Mouse (Mus musculus) right cerebral cortex, adult 18-20 months (tissue): Measurements from ENCODE around the gene Lysmd1.

Experiments used
- DNase-seq: peaks from one replicate; pipeline ENCODE4 v3.0.0; 2022; ENCODE audit warnings: mixed read lengths

The Lysmd1 gene

GRCm38 (mm10) chr3:95139586-95140288, 5.8 kb downstream of the Lysmd1 start:
- no peak for DNase-seq

- DNase-seq, result no peak
Measured at GRCm38 (mm10) chr3:95140289-95140595, 6.4 kb downstream of the Lysmd1 start.

DNA sequence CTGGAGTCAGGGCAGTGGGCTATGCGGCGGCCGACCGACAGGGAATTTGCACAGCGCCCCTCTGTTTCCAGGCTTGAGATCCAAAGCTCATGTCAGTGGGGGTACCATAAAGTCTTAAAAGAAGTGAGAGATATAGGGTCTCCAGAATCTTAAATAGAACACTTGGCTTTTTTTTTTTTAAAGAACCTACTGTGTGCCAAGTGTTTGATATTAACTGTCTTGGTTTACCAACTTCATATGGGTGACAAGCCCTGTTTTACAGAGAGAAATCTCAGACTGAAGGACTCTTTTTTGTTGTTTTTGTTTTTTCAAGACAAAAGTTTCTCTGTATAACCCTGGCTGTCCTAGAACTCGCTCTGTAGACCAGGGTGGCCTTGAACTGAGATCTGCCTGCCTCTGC, 6.9 kb downstream of the Lysmd1 start:
- no peak for DNase-seq

GRCm38 (mm10) chr3:95141474-95141873, 7.6 kb downstream of the Lysmd1 start:
- DNase-seq, result no peak

DNA sequence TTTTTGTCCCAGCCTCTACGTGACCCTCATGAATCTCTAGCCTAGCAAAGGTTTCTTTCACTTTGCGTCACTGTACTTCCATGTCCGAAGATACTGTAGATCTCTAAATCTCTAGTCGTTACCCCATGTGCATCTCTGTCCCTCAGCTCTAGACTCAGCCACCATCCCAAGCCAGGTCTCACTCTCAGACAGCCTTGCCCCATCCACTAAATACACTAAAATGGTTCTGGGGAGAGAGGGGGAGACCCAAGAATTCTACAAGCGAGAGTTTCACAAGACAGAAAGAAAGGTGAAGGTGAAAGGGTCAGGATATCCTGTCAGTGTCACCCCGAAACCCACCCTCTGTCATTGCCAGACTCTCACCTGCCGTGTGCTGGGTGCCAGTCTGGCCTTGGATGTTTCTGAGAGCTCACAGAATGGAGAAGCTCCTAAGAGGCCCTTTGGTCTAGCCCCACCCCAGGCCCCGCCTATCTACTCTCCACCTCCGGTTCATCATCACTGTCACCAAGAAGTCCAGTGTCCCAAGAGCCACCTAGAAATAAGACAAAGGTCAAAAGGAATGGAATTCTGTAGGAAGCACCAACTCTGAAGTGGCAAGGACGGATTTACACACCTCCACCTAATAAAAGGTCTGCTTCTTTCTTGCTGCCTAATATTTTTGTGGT, 8.2 kb downstream of the Lysmd1 start, which contains the start of gene Tnfaip8l2:
Gene Tnfaip8l2, minus strand, starts transcription at position 409 of the 665 bp plus-strand sequence.
- DNase-seq, result no peak

DNA sequence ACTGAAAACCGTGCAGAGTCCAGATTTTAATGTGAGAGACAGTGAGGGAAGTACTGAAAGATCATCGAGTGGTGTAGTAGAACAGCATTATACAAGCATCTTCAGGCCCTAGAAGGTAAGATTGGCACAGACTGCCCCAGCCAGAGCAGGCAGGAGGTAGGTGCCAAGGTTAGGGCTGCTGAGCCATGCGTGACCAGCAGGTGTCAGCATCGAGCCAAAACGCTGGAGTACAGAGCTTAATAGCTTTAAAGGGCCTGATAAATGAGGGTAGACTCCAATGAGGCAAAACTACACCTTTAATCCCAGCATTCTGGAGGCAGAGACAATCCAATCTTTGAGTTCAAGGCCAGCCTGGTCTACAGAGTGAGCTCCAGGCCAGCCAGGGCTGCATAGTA, 8.7 kb downstream of the Lysmd1 start:
- peak; percentile 79 for DNase-seq

DNA sequence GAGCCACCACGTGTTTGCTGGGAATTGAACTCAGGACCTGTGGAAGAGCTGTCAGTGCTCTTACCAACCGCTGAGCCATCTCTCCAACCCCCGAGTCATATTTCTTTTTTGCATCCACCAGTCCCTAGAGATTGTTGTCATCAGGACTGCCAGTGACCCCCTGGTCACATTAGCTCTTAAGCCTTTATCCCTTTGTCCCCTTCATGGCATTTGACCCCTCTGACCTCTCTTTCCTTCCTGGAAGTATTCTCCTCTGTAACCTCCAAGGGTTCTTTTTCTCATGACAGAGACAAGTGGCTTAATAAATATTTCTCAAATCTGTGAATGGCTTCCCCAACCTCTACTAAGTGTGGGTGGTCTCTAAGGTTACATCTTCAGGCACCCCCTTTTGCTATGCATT, 14.0 kb downstream of the Lysmd1 start:
- DNase-seq, result no peak

GRCm38 (mm10) chr3:95153874-95154273, 20.0 kb downstream of the Lysmd1 start:
- no peak for DNase-seq

- no peak for DNase-seq
Measured at GRCm38 (mm10) chr3:95159511-95159986, 25.7 kb downstream of the Lysmd1 start.

DNA sequence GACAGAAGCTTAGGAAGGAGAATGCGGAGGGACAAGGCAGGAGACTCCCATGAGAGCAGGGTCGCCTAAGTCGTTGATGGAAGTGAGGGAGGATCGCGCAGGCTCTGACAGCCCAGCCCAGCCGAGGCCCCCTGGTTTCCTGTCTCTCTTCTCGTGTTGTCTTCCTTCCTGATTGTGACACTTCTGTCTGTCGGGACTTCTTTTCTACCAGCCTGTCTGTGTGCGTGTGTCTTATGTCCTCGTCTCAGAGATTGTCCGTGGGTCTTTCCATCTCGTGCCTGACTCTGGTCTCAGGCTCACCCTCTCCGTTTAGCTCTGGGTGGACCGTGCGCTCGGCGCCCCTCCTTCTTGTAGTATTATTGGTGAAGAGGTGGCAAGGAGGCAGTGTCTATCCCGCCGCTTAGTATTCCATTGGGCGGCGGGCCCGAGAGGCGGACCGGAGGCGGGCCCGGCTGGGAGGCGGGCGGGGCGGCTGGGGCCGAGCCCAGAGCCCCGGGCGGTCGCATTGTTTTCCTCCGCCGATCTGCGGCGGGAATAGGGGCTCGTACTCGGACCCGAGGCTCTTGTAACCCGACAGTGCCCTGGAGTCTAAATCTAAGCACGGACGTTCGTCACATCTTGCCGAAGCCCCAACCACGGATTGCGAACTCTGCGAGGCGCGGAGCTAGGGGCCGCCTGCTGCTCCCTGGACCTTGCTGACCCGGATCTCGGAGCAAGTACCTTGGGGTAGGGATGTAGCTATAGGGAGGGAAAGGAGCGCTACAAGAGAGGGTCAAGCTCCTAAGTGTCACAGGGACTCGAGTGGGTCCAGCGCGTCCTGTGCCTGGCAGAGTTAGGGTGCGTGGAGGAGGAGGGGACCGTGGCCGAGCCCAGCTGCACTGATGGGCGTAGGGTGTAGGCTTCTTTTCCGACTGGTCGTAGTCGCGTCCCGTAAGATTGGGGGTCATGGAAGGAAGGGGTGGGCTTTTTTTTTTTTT, 26.4 kb downstream of the Lysmd1 start, which contains the start of gene Sema6c:
Gene Sema6c, plus strand, starts transcription at position 471 of the 977 bp plus-strand sequence.
- DNase-seq, result peak; percentile 93

- no peak for DNase-seq
Measured at GRCm38 (mm10) chr3:95161041-95161551, 27.2 kb downstream of the Lysmd1 start.

DNA sequence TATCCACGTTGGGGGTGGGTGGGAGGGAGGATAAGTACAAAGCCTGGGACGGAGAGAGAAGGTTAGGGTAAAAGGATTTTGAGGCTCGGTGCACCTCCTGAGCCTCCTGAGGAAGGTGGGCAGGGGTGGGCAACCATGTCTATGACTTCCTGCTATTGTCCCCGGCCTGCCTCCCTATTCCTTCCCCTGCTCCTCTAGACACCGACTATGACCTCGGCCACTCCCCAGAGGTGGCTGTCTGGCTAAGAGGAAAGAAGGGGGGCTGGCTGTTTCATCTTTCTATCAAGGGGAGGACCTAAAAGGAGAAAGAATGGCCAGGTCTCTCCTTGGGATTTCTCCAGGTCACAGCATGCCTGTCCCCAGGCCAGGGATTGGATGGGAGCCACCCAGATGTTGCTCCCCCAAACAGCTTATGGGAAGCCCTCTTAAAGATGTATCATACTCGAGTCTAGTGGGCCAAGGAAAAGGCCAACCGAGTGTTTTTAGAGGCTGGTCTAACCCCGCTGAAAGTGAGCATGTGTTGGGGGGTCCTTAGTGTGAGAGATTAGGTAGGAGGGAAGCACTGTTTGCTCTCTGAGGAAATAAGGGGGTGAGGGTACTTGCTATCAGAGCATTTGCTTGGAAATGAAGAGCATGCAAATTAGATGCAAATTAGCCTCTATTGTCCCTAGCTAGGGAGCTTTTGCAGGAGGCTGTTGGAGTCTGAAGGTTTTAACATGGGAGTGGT, 27.9 kb downstream of the Lysmd1 start:
- no peak for DNase-seq

DNA sequence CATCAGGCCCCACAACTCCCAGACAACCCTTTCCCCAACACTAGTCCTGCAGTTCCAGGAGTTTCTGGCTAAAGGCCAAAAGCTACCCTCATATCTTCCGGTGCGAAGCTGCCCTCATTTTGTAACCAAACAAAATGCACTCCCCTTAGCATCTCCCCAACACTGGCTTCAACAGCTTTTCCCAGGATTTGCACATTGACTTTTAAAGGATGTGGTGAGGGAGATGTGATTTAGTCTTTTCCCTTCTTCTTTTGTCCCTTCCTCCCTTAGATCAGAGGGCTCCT, 28.4 kb downstream of the Lysmd1 start:
- no peak for DNase-seq

- DNase-seq, result no peak
Measured at GRCm38 (mm10) chr3:95163419-95164255, 29.7 kb downstream of the Lysmd1 start.

- no peak for DNase-seq
Measured at GRCm38 (mm10) chr3:95164256-95164550, 30.3 kb downstream of the Lysmd1 start.

GRCm38 (mm10) chr3:95164840-95165239, 31.0 kb downstream of the Lysmd1 start:
- DNase-seq, result no peak

GRCm38 (mm10) chr3:95169996-95170395, 36.1 kb downstream of the Lysmd1 start:
- no peak for DNase-seq

- no peak for DNase-seq
Measured at GRCm38 (mm10) chr3:95171105-95171504, 37.2 kb downstream of the Lysmd1 start.

- DNase-seq, result no peak
Measured at GRCm38 (mm10) chr3:95172526-95173255, 38.8 kb downstream of the Lysmd1 start.

DNA sequence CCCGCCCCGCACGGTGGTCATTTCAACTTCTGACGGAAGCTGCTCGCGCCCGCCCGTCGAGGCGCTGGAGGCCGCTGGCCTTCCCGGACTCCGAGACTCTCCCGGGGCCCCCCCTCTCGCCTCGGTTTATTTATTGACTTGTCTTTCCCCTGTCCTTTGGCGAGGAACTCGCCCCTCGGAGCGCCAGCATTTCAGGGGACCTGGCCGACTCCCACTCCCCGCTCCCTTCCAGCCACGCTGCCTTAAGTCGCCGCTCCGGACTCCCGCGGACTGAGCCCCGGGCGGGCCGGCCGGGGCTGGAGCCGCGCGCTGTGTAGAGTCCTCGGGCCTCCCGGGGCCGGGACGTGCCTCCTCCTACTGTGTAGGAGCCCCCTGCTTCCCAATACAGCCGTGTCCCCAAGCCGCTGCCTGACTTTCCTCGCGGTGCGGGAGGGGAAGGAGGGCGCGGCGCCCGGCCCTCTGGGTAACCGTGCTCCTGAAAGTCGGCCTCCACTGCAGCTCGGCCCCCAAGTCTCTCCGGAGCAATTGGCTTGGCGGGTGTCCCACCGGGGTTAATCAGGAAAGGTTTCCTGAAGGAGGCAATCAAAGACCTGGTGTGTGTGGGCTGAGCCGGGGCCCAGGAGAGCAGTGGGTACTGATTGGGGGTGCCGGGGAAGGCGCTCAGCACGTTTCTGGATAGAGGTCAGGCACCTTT, 39.5 kb downstream of the Lysmd1 start:
- no peak for DNase-seq
